Mouse (Mus musculus) lung, postnatal 0 days (tissue): ENCODE results near the gene Arhgap27.

Experiments
- CTCF ChIP-seq: IDR thresholded peaks from 2 replicates; pipeline ENCODE4 v1.5.1; 2016; ENCODE audit warnings: antibody characterized with exemption, mild to moderate bottlenecking
- EP300 ChIP-seq: IDR thresholded peaks from 2 replicates; pipeline ENCODE4 v1.6.1; 2016; ENCODE audit warnings: antibody characterized with exemption, mild to moderate bottlenecking, control low read depth

- TF ChIP-seq EP300 (no peak), CTCF (no peak)
Observed at GRCm38 (mm10) chr11:103365022-103365421, 1.5 kb upstream of the Arhgap27 start.
